Mouse (Mus musculus) myocyte (in vitro differentiated cells): ENCODE results near the gene Cars2.

Source experiments
- E2F4 ChIP-seq: IDR thresholded peaks from one replicate; pipeline ENCODE4 v1.6.1; 2011; ENCODE audit warnings: mild to moderate bottlenecking, control low read depth, moderate library complexity; ENCODE audit not compliant: insufficient read depth
- MAX ChIP-seq: IDR thresholded peaks from one replicate; pipeline ENCODE4 v1.6.1; 2011; ENCODE audit warnings: low read depth, mild to moderate bottlenecking, control low read depth
- MYOD1 ChIP-seq, 3 experiments: IDR thresholded peaks; one replicate each; pipeline ENCODE4 v1.6.1; 2011; ENCODE audit warnings: control low read depth in 2 of 3, low read depth in 2 of 3, mild to moderate bottlenecking in 2 of 3, moderate library complexity in 1 of 3; ENCODE audit not compliant: insufficient read length in 2 of 3, control insufficient read depth in 1 of 3
- MYOG ChIP-seq, 3 experiments: IDR thresholded peaks; one replicate each; pipeline ENCODE4 v1.6.1; 2011; ENCODE audit warnings: control low read depth in 2 of 3, low read depth in 2 of 3, mild to moderate bottlenecking in 2 of 3; ENCODE audit not compliant: insufficient read length in 2 of 3, control insufficient read depth in 1 of 3, insufficient read depth in 1 of 3
- POLR2A ChIP-seq: IDR thresholded peaks from one replicate; pipeline ENCODE4 v1.6.1; 2011; ENCODE audit warnings: low read depth, mild to moderate bottlenecking, control low read depth, moderate library complexity; ENCODE audit not compliant: insufficient read length
- POLR2AphosphoS2 ChIP-seq: IDR thresholded peaks from one replicate; pipeline ENCODE4 v1.6.1; 2011; ENCODE audit warnings: low read depth, control low read depth; ENCODE audit not compliant: insufficient read length
- REST ChIP-seq: IDR thresholded peaks from one replicate; pipeline ENCODE4 v1.6.1; 2011; ENCODE audit warnings: mild to moderate bottlenecking, control low read depth, moderate library complexity; ENCODE audit not compliant: insufficient read depth, insufficient read length
- USF1 ChIP-seq: IDR thresholded peaks from one replicate; pipeline ENCODE4 v1.6.1; 2011; ENCODE audit warnings: low read depth, mild to moderate bottlenecking, control low read depth, moderate library complexity

DNA sequence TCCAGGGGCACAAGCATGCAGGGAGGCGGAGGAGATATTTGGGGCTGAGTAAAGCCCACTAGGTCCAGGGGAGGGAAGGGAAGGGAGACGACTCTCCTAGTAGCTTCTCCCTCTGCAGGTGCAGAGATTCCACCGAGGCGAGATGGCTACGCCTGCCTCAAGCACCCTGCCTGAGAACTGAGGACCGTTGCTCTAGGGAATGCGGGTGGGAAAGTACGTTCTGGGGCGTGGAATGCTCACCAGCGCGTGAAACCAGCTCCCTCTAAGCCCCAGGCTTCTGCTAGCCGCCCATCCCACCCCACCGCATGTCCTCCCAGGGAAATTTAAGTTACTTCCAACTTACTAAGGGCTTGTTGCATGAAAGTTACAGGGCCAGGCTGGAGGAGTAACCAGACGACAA is 71.0 kb downstream of the Cars2 start:
- TF ChIP-seq MYOG (IDR thresholded peaks at IDR 0.05; ENCODE audit: control insufficient read depth in 1 of 3, insufficient read depth in 1 of 3, insufficient read length in 2 of 3, low read depth in 2 of 3) (no peak), MAX (no peak), POLR2A (no peak), E2F4 (no peak), USF1 (no peak), POLR2AphosphoS2 (no peak), REST (no peak), MYOD1 (IDR thresholded peaks at IDR 0.05; ENCODE audit: control insufficient read depth in 1 of 3, insufficient read length in 2 of 3, low read depth in 2 of 3) (no peak)
